Mouse (Mus musculus) monocyte, adult 5-6 weeks (primary cell): ENCODE measurements around the gene Stxbp1. TPM values are rescaled to one million over a fixed set of nuclear protein-coding genes. Genes with fewer than 3 reads are reported as not detected.

Experiments used
- ATAC-seq: fragments of 153-309, 156-312 bp; replicated peaks from 2 replicates; pipeline ENCODE4 v1.8.0; 2017; ENCODE audit warnings: mild to moderate bottlenecking; ENCODE audit not compliant: low TSS enrichment, insufficient number of reproducible peaks, severe bottlenecking, poor library complexity, low FRiP score
- total RNA-seq: library from RNA; stranded (forward); fragments of 200-1000, 200-491, 200-594 nt; gene quantifications from 3 replicates; pipeline ENCODE4 v1.2.3, GENCODE M21; 2017

Gene Stxbp1
- total RNA-seq, 1 experiment from 2014 or later: 1.1 TPM

- no peak for ATAC-seq
Observed at GRCm38 (mm10) chr2:32741273-32742172, 105.5 kb downstream of the Stxbp1 start.

- ATAC-seq: no peak
Observed at GRCm38 (mm10) chr2:32740916-32741272, 106.2 kb downstream of the Stxbp1 start, which contains the start of gene 6330409D20Rik. Gene 6330409D20Rik (minus strand): TSS chr2:32741016.

- ATAC-seq: no peak
Observed at GRCm38 (mm10) chr2:32739311-32739710, 107.7 kb downstream of the Stxbp1 start.

Other genes starting within 250 kb of the Stxbp1 start
- 4.8 to 11.1 TPM (median 10.5 TPM) in 3 replicates for gene St6galnac6, start 247.5 kb downstream of the Stxbp1 start, total RNA-seq
- 0.43 TPM in 1 of 3 replicates, not detected in the others for gene Ak1, start 225.5 kb downstream of the Stxbp1 start, total RNA-seq
- 0.19 to 1.1 TPM (median 0.48 TPM) in 3 replicates for gene Eng, start 200.7 kb downstream of the Stxbp1 start, total RNA-seq
- 6.4 to 12.8 TPM (median 8.0 TPM) in 3 replicates for gene Fpgs, start 143.1 kb downstream of the Stxbp1 start, total RNA-seq
- gene Cdk9, start 134.2 kb downstream of the Stxbp1 start, total RNA-seq: 83.0 to 107 TPM (median 86.5 TPM) in 3 replicates
- 37.3 to 83.5 TPM (median 42.5 TPM) in 3 replicates for gene Sh2d3c, start 126.2 kb downstream of the Stxbp1 start, total RNA-seq
- gene 6330409D20Rik, start 106.2 kb downstream of the Stxbp1 start, total RNA-seq: not detected in 3 replicates
- gene Tor2a, start 90.0 kb downstream of the Stxbp1 start, total RNA-seq: 17.5 to 24.6 TPM (median 19.5 TPM) in 3 replicates
- not detected in 3 replicates for gene Ttc16, start 71.6 kb downstream of the Stxbp1 start, total RNA-seq
- gene Ptrh1, start 71.5 kb downstream of the Stxbp1 start, total RNA-seq: 1.1 to 1.8 TPM (median 1.6 TPM) in 3 replicates
- gene Cfap157, start 62.8 kb downstream of the Stxbp1 start, total RNA-seq: not detected in 3 replicates
- 12.9 to 14.8 TPM (median 14.4 TPM) in 3 replicates for gene Fam129b, start 28.9 kb upstream of the Stxbp1 start, total RNA-seq
- gene Rpl12, start 114.3 kb upstream of the Stxbp1 start, total RNA-seq: 941 to 1,144 TPM (median 1,080 TPM) in 3 replicates
- 5.4 to 13.6 TPM (median 6.6 TPM) in 3 replicates for gene Lrsam1, start 114.4 kb upstream of the Stxbp1 start, total RNA-seq
- 1.1 to 4.2 TPM (median 1.4 TPM) in 3 replicates for gene Slc2a8, start 134.8 kb upstream of the Stxbp1 start, total RNA-seq